Mouse (Mus musculus): Measurements from ENCODE around the gene Zfp668. TPM values are rescaled to one million over a fixed set of nuclear protein-coding genes. Genes with fewer than 3 reads are reported as not detected.
"Not testable (repeated sequence)": the region's sequence is repeated elsewhere in the genome, so short reads cannot be mapped to it uniquely, and the experiment has no call there.

The Zfp668 gene
- total RNA-seq, 2 experiments from 2014 or later = 3.4 to 4.7 TPM

DNA sequence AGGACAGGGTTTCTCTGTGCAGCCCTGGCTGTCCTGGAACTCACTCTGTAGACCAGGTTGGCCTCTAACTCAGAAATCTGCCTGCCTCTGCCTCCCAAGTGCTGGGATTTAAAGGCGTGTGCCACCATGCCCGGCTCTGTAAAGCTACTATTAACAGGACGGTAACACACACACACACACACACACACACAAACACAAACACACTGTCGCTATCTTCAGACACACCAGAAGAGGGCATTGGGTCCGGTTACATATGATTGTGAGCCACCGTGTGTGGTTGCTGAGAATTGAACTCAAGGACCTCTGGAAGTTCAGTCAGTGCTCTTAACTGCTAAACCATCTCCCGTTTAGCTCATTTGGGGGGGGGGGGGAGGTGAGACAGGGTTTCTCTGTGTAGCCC lies 19.3 kb upstream of the Zfp668 start:
- intact Hi-C loops (cut with DNase I); DNase-seq (ENCODE audit: low spot score): not testable (repeated sequence)

DNA sequence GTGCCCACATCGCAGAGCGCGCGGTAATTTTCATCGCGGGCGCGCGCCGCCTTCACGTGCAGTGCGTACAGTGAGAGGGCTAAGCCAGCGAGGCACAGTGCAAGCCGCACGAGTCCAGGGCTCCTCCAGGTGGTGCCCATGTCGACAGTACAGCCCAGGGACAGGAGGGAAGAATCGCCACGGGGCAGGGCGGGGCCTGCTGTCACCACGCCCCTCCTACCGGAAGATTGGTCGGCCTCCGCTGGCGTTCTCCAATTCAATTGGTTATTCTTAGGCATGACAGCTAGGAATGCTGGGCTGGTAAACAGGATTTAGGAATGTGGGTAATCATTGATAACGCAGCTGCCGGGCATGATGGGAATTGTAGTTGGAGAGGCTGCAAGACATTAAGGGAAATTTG lies 18.8 kb upstream of the Zfp668 start, which contains the start of the genes Gm21974 and Vkorc1:
Gene Gm21974 (minus strand): TSS at position 13 of the 400 bp plus-strand sequence.
Gene Vkorc1 (minus strand): TSS at position 176 of the 400 bp plus-strand sequence.
- intact Hi-C loops (cut with DNase I) = no loop called here

DNA sequence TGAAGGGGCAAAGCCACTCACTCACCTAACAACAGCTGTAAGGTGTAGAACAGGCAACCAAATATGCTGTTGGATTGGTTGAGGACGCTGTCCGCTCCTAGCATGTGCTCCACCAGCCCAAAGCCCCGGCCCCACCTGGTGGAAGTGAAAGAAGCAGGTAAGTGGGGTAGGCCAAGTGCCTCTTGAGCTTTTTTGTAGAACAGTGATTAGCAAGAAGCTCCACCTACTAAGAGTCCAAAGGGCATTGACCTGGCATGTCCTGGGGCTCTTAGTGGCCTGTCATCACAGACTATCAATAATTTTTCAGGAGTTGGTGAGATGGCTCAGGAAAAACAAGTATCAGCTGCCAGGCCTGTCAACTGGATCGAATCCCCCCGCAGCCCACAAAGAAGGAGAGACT lies 17.9 kb upstream of the Zfp668 start:
- intact Hi-C loops (cut with DNase I) = loop anchor here (5.0 kb wide), 1 partner anchor 92 kb away; the partner anchor contains the start of gene Hsd3b7
- DNase-seq (ENCODE audit: low spot score) = no peak

More for the DNA sequence above, 18.8 kb upstream of the Zfp668 start, which contains the start of the genes Gm21974 and Vkorc1:
- DNase-seq (ENCODE audit: low spot score) = peak; percentile 94

DNA sequence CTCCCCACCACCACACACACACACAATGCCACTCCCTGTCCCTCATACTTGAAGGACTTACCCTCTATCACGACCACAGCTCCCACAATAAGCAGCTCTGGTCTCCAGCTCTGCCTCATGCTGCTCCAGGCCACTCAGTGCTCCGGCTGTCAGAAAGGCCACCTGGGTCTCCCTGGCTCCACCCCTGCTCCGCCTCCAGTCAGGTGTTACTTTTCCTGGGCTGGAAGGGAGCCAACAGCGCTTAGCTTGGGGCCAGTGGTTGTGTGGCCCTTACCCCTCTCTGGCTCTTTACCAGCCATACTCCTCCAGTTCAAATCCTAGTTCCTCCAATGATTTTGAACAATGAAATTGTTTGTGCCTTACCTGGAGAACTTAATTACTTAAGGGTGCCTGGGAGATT lies 14.2 kb upstream of the Zfp668 start, which contains the start of gene Prss53:
Gene Prss53 (minus strand): TSS at position 173 of the 400 bp plus-strand sequence.
- DNase-seq (ENCODE audit: low spot score) = no peak

DNA sequence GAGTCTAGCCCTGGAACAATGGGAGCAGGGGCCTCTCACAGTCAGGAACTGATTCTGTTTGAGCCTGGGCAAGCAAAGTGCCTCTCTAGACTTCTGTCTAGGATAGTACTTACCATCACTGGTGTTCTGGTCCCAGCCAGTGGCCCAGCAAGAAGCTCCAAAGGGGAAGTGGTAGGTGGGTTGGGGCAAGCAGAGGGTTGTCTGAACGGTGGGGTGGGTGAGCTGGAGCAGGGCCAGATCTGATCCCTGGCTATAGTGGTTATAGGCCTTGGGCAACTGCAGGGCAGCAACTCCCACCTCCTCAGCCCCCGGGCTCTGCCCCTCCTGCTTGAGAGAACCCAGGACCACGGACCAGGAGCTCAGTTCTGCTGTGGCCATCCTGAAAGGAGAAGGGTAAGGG lies 12.2 kb upstream of the Zfp668 start:
- DNase-seq (ENCODE audit: low spot score) = no peak
- intact Hi-C loops (cut with DNase I) = no loop called here

More for the DNA sequence above, 14.2 kb upstream of the Zfp668 start, which contains the start of gene Prss53:
- intact Hi-C loops (cut with DNase I) = loop anchor here (5.0 kb wide), 1 partner anchor 88 kb away; the partner anchor contains the start of gene Hsd3b7

DNA sequence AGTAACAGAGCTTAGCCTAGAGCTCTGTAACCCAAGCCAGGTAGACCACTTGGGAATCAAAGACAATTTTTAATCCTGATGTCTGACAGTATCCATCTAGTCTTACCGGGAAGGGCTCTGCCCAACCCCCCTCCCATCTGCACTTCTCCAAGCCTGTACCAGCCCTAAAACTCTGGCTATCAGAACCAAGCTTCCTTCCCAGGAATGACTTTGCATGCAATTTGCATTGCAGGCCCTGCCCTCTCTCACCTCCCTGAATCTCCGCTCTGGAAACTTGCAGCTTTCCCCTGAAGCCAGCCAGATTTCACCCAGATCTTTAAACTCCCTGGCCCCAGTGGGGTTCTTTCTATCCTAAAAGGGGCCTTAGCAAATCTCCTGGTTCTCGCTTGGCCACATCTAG lies 11.2 kb upstream of the Zfp668 start:
- intact Hi-C loops (cut with DNase I) = no loop called here
- DNase-seq (ENCODE audit: low spot score) = no peak

DNA sequence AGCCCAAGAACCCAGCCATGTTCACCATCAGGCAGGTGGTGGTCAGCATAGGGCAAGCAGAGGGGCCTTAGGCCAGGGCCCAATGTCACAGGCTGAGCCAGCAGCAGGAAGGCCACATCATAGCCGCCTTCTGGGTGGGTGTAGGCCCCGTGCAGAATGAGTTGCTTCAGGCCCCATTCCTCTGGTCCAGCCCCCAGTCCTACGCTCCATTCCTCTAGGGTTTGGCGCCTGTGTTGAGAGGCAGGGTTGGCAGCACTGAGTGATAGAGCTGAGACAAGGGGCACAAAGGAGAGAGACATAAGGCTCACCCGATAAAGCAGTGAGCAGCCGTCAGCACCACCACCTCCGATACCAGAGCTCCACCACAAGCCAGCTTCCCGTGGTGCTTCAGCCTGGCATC lies 10.6 kb upstream of the Zfp668 start:
- intact Hi-C loops (cut with DNase I) = no loop called here
- no peak for DNase-seq (ENCODE audit: low spot score)

DNA sequence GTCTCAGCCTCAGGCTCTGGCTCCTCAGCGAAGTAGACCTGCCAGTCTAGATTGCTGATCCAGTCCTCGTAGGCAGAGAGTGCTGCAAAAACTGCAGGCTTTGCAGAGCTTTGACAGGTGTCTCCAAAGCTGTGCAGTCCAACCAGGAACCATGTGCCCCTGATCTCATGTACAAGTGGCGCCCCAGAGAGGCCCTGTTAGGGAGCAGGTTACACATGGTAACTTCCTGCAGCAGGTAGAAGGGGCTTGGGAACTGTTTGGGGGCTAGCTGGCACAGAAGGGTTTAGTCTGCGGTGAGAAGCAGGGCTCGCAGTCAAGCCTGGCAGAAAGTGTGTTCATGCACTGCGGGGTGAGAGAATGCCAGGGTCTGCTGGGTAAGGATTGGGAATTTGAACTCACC lies 9.9 kb upstream of the Zfp668 start:
- intact Hi-C loops (cut with DNase I) = no loop called here
- DNase-seq (ENCODE audit: low spot score) = no peak

DNA sequence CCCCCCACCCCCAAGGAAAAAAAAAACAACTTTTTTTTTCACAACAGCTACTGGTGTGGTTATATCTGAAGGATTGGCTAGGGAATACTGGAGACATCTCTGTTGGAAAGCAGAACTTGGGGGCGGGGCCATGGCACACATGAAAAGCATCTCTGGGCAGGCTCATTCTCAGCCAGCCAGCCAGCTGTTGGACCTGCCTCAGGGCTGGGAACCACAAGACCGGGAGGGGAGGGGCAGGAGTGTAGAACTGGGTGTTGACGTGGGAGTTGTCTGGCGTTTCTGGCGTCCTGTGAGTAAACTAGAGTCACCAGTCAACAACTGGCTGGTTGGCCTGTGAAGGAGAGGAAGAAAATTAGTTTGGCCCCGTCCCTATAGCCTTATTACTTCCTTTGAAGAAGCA lies 9.3 kb upstream of the Zfp668 start:
- intact Hi-C loops (cut with DNase I) = no loop called here
- peak; percentile 75 for DNase-seq (ENCODE audit: low spot score)

DNA sequence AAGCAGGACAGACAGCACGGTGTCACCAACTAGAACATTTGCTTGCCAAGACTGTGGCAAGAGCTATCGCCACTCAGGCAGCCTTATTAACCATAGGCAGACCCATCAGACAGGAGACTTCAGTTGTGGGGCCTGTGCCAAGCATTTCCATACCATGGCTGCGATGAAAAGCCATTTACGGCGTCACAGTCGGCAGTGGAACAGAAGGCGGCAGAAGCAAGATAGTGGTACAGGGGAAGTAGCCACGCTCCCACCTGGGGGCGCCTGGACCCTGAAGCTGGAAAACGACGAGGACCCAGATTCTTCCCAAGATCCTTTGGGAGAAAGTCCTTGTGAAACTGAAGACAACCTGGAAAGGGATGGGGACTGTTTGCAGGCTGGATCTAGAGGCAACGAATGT lies 3.8 kb upstream of the Zfp668 start:
- DNase-seq (ENCODE audit: low spot score) = no peak
- intact Hi-C loops (cut with DNase I) = no loop called here

DNA sequence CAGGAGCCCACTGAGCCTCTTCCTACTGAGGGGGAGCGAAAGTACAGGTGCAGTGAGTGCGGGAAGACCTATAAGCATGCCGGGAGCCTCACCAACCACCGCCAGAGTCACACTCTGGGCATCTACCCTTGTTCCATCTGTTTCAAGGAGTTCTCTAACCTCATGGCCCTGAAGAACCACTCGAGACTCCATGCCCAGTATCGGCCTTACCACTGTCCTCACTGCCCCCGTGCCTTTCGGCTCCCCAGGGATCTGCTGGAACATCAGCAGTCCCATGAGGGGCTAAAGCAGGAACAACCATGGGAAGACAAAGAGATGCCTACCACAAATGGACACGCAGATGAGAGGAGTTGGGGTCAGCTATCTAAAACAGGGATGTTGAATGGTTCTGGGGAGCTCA lies 2.7 kb upstream of the Zfp668 start:
- no peak for DNase-seq (ENCODE audit: low spot score)
- intact Hi-C loops (cut with DNase I) = no loop called here

DNA sequence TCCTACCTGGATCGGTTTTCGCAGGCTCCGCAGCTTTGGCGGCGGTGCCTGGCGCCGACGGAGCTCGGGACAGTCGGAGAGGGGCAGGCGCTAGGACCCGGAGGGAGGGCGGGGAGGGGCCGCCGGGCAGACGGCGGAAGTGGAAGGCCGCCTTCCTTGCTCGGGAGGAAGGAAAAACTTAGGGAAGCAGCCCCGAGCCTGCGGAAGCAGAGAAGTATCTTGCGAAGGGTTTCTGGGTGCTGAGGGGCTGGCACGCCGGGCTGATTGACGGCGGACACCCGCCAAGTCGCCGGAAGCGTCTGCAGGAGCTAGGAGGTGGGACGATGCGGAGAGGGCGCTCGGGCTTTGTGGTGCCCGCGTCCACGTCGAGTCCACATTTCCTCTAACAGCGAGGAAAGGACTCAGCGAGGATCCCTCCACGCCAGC lies 574 bp downstream of the Zfp668 start, which contains the start of gene Zfp646:
Gene Zfp646 (plus strand): TSS at position 181 of the 426 bp plus-strand sequence.
- DNase-seq (ENCODE audit: low spot score) = peak; percentile 52
- intact Hi-C loops (cut with DNase I) = loop anchor here (2.0 kb wide), 1 partner anchor 77 kb away; no protein-coding TSS in a partner anchor

DNA sequence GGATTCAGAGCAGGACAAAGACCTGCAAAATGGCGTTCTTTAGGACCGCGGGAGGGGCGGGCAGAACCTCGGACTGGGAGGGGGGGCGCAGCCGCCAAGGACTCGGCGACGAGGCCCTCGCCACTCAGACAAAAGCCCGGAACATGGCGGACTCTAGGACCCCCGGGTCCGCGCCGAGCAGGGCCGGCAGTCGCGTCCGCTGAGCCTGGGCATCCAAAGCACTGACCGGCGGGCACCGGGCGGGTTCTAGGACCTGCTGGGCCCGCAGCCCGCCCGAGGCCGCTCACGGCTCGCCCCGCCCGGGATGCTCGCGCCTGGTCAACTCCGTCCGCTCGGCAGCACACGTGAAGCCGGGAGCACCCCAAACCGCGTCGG lies 1.0 kb downstream of the Zfp668 start:
- DNase-seq (ENCODE audit: low spot score) = peak; percentile 85

DNA sequence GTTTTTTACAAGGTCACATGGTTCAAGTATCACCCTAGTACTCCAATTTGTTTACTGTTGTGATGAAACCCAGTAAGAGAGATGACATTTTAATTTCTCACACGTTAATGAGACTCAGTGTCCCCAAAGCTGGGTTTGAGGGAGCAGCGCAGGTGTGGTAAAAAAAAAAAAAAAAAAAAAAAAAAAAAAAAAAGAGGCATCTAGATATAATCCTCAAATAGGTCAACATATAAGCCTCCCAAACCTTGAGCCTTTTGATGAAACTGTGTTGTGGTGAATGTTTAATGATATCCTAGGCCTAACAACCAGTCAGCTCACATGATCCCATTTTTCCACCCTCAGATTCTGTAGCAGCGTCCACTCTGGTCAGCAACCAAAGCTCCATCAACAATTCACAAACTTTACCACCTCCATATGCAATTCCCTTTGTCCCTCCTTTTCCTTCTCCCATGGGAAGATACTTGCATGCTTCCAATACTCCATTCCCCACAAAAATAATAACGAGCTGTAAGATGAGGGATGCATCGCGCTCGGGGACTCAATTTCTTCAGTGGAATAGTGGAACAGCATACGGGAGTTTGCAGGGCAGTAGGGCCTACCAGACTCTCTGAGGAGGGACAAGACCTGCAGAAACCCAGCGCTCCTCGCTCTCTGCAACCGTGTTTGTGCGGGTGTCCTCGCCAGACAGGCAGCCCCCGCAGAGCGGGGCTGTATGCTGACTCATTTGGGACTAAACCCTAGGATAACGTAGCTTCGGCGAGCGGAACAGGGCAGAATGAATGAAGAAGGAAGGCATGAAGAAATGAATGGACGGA lies 1.6 kb downstream of the Zfp668 start:
- DNase-seq (ENCODE audit: low spot score) = no peak
- intact Hi-C loops (cut with DNase I) = loop anchor here (2.0 kb wide), 1 partner anchor 32 kb away; no protein-coding TSS in a partner anchor

More for the DNA sequence above, 1.0 kb downstream of the Zfp668 start:
- intact Hi-C loops (cut with DNase I) = loop anchor here (2.0 kb wide), 2 partner anchors 33 to 77 kb away; no protein-coding TSS in a partner anchor

DNA sequence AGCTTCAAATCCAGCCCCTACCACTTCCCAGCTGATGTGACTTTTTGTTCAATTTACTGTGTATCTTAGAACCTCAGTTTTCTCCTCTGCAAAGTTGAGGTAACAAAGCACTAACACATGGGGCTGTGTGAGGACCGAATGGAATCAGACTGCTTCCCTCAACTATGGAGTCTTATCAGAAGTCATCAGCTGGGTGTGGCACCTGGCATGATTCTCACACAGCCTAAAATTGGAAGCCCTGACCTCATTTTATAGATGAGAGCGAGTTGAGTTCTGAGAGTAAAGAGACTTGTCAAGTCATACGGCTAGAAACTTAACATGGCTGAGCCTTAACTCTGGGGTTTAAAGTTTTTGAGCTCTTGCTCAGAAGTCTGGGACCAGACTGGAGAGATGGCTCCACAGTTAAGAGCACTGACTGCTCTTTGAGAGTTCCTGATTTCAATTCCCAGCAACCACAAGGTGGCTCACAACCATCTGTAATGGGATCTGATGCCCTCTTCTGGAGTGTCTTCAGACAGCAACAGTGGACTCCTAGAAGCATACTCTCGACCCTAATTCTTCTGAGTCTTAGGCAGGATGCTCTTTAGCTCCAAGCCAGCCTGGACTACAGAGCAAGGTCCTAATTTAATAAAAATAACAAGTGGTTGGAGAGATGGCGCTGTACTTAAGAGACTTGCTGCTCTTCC lies 6.3 kb downstream of the Zfp668 start:
- intact Hi-C loops (cut with DNase I) = no loop called here
- no peak for DNase-seq (ENCODE audit: low spot score)

DNA sequence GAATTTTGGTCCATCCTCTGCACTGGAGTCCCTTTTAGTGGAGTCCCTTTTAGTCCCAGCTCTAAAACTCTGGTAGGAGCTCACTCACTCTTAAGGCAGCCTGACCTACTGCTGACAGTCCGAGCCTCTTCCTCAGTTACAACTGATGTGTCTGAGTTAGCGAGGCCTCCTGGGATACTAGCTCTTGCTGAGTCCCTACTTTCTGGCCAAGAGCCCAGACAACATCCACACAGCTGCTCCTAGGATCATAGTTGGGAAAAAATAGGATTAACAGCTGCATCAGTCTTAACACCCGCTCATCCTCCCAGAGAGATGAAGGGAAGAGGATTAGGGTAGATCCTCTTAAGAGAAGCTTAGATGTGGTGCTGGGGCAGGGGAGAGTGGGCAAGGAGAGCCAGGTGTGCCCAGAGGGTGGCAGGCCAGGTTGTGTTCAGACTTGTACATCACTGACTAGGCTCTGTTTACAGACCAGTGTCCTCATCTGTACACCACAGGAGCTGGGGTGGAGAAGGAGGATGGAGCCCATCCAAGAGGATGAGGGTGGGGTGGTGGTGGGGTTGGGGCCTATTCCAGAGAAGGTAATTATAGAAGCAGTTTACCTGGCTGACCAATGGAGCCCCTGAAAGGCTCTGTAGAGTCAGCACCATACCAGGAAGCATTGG lies 7.3 kb downstream of the Zfp668 start:
- no peak for DNase-seq (ENCODE audit: low spot score)
- intact Hi-C loops (cut with DNase I) = loop anchor here (10.0 kb wide), 1 partner anchor 466 kb away; no protein-coding TSS in a partner anchor

DNA sequence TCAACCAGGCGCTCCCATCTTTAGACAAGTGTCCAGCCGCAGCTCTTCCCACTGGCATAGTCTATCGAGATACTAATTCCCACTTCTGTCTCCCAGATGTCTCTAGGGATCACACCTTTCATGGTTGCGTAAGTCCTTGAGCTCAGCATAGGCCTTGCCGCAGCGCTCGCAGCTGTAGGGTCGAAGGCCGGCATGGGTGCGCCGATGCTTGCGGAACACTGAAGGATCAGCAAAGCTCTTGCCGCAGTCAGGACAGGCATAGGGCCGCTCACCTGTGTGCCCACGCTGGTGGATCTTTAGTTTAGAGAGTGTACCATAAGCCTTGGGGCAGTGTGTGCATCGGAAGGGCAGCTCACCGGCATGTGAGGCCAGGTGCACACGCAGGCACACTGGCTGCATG lies 9.0 kb downstream of the Zfp668 start:
- intact Hi-C loops (cut with DNase I) = loop anchor here (10.0 kb wide), 1 partner anchor 467 kb away; no protein-coding TSS in a partner anchor

DNA sequence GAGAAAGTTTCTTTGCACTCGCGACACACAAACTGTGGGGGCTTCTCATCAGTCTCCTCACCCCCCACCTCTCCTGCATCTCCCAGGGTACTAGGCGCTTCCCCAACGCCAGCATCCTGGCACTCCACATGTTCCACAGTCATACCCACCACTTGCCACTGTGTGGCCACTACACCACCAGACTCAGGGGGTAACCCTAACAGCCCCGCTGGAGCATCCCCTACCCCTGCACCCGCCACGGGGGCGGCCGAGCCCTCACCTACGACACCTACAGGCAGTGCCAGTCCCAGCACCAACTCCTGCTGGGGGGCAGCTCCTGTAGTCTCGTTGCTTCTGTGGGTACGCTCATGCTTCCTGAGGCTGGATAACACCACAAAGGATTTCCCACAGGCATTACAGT lies 10.2 kb downstream of the Zfp668 start:
- no peak for DNase-seq (ENCODE audit: low spot score)
- intact Hi-C loops (cut with DNase I) = loop anchor here (10.0 kb wide), 1 partner anchor 468 kb away; no protein-coding TSS in a partner anchor

More for the DNA sequence above, 9.0 kb downstream of the Zfp668 start:
- DNase-seq (ENCODE audit: low spot score) = no peak

DNA sequence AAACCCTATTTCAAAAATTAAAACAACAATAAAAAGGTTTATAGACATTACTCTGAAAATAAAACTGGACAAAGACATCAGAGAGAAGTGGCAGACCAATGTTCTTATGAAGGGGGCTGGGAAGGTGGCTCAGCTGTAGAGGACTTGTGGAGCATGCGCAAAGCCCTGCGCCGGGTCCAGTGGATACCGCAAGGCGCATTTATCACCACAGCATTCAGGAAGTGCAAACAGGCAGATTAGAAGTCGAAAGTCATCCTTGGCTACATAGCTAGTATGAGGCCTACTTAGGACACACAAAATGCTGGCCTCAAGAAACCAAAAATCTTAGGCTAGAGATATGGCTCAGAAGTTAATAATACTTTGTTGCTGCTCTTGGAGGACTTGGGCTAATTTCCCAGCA lies 18.4 kb downstream of the Zfp668 start:
- no peak for DNase-seq (ENCODE audit: low spot score)
- intact Hi-C loops (cut with DNase I) = no loop called here

DNA sequence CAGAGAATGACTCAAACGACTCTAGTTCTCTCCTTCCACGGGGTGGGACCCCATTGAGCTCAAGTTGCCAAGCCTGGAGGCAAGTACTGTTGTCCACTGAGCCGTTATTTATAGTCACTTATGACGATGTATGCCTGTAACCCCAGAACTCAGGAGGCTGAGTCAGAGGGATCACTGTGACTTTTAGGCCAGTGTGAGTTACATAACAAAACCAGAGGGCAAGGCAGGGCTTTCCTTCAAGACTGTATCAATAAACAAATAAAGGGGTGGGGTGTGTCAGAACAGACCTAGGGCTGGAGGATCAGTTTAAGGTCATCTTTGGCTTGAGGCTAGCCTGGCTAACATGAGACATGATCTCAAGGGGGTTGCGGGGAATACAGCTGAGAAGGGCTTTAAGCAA lies 25.7 kb downstream of the Zfp668 start:
- DNase-seq (ENCODE audit: low spot score) = no peak
- intact Hi-C loops (cut with DNase I) = no loop called here

Data from heart, postnatal 25 days (tissue).